Mouse (Mus musculus) liver, embryonic 14 days (tissue): ENCODE measurements around the gene Olfr1291-ps1. TPM values are rescaled to one million over a fixed set of nuclear protein-coding genes. Genes with fewer than 3 reads are reported as not detected.

Experiments used
- polyA plus RNA-seq: library from polyadenylated mRNA; depleted of rRNA; stranded (reverse); fragments of >200 nt; gene quantifications from 2 replicates; pipeline ENCODE4 v1.2.3, GENCODE M21; 2012; rRNA removed

Olfr1291-ps1 gene
- polyA plus RNA-seq = not detected in 2 replicates

GRCm38 (mm10) chr2:111496880-111497279, at the start of gene Olfr1291-ps1:
TSS of gene Olfr1291-ps1 (plus strand) at chr2:111497180.

GRCm38 (mm10) chr2:111448842-111449241, 48.1 kb upstream of the Olfr1291-ps1 start, which contains the start of gene Olfr1287:
TSS of gene Olfr1287 (plus strand) at chr2:111449142.

GRCm38 (mm10) chr2:111473801-111474200, 23.2 kb upstream of the Olfr1291-ps1 start, which contains the start of gene Olfr1288:
TSS of gene Olfr1288 (plus strand) at chr2:111474101.

GRCm38 (mm10) chr2:111480519-111480918, 16.5 kb upstream of the Olfr1291-ps1 start, which contains the start of gene Olfr1289:
TSS of gene Olfr1289 (plus strand) at chr2:111480819.

GRCm38 (mm10) chr2:111493729-111494128, 3.3 kb upstream of the Olfr1291-ps1 start, which contains the start of gene Olfr1290:
TSS of gene Olfr1290 (minus strand) at chr2:111493829.

GRCm38 (mm10) chr2:111524903-111525302, 27.9 kb downstream of the Olfr1291-ps1 start, which contains the start of gene Olfr1293-ps:
TSS of gene Olfr1293-ps (plus strand) at chr2:111525203.

GRCm38 (mm10) chr2:111540191-111540590, 43.2 kb downstream of the Olfr1291-ps1 start, which contains the start of gene Olfr1294:
TSS of gene Olfr1294 (minus strand) at chr2:111540291.

Other genes with a start within 250 kb of the Olfr1291-ps1 start
- not detected in 2 replicates for gene Olfr1276, start 242.7 kb upstream of the Olfr1291-ps1 start, polyA plus RNA-seq
- not detected in 2 replicates for gene Olfr1277, start 223.1 kb upstream of the Olfr1291-ps1 start, polyA plus RNA-seq
- not detected in 2 replicates for gene Olfr1278, start 207.0 kb upstream of the Olfr1291-ps1 start, polyA plus RNA-seq
- not detected in 2 replicates for gene Olfr1279, start 196.5 kb upstream of the Olfr1291-ps1 start, polyA plus RNA-seq
- gene Olfr1280, start 183.2 kb upstream of the Olfr1291-ps1 start, polyA plus RNA-seq = not detected in 2 replicates
- not detected in 2 replicates for gene Olfr1281, start 170.7 kb upstream of the Olfr1291-ps1 start, polyA plus RNA-seq
- gene Olfr1282, start 161.1 kb upstream of the Olfr1291-ps1 start, polyA plus RNA-seq = not detected in 2 replicates
- gene Olfr1283, start 130.4 kb upstream of the Olfr1291-ps1 start, polyA plus RNA-seq = not detected in 2 replicates
- not detected in 2 replicates for gene Olfr1284, start 121.7 kb upstream of the Olfr1291-ps1 start, polyA plus RNA-seq
- not detected in 2 replicates for gene Olfr1286, start 74.1 kb upstream of the Olfr1291-ps1 start, polyA plus RNA-seq
- gene Olfr1287, start 48.0 kb upstream of the Olfr1291-ps1 start, polyA plus RNA-seq = not detected in 2 replicates
- gene Olfr1288, start 23.1 kb upstream of the Olfr1291-ps1 start, polyA plus RNA-seq = not detected in 2 replicates
- gene Olfr1289, start 16.4 kb upstream of the Olfr1291-ps1 start, polyA plus RNA-seq = not detected in 2 replicates
- not detected in 2 replicates for gene Olfr1290, start 3.4 kb upstream of the Olfr1291-ps1 start, polyA plus RNA-seq
- gene Olfr1293-ps, start 28.0 kb downstream of the Olfr1291-ps1 start, polyA plus RNA-seq = not detected in 2 replicates
- not detected in 2 replicates for gene Olfr1294, start 43.1 kb downstream of the Olfr1291-ps1 start, polyA plus RNA-seq
- gene Olfr1295, start 72.5 kb downstream of the Olfr1291-ps1 start, polyA plus RNA-seq = not detected in 2 replicates
- gene Olfr1297, start 129.3 kb downstream of the Olfr1291-ps1 start, polyA plus RNA-seq = not detected in 2 replicates
- gene Olfr1298, start 152.0 kb downstream of the Olfr1291-ps1 start, polyA plus RNA-seq = not detected in 2 replicates
- not detected in 2 replicates for gene Olfr1299, start 164.2 kb downstream of the Olfr1291-ps1 start, polyA plus RNA-seq